Mouse (Mus musculus): Measurements from ENCODE around the gene Nutm1.

Nutm1 gene

DNA sequence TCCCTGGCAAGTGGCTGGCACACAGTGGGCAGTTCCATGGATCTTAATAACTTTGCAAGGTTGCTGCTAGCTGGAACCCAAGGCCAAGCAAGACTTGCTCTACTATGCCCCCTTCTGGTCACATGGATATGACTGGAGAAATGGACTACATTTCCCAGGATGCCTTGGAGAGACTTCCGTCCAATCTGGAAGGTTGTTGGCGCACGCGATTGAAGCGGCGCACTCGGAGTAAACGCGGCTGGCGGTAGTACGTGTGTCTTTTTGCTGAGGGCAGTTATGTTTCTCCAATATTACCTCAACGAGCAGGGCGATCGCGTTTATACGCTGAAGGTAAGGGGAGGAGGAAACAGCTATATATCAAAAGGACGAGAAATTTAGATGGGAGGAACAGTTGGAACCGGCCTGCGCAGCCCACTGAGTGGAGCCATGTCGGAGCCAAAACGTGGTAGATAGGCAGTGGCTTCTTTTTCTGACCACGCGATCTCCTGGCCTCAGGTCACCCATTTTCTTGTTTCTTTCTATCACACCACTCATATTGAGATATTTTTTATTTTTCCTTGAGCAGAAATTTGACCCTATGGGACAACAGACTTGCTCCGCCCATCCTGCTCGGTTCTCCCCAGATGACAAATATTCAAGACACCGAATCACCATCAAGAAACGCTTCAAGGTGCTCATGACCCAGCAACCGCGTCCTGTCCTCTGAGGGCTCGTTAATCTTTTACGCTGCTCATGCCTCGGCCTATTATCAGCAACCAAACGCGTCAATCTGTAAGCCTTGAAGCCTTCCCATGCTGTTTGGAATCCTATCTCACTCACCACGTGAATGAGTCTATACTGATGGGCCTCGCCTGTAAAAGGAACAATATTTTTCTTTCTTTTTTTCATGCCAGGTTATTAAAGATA is 2.9 kb upstream of the Nutm1 start, which contains the start of gene Nop10:
Gene Nop10, plus strand, starts transcription at position 179 of the 906 bp plus-strand sequence.
- peak; percentile 85 to 87 for DNase-seq

DNA sequence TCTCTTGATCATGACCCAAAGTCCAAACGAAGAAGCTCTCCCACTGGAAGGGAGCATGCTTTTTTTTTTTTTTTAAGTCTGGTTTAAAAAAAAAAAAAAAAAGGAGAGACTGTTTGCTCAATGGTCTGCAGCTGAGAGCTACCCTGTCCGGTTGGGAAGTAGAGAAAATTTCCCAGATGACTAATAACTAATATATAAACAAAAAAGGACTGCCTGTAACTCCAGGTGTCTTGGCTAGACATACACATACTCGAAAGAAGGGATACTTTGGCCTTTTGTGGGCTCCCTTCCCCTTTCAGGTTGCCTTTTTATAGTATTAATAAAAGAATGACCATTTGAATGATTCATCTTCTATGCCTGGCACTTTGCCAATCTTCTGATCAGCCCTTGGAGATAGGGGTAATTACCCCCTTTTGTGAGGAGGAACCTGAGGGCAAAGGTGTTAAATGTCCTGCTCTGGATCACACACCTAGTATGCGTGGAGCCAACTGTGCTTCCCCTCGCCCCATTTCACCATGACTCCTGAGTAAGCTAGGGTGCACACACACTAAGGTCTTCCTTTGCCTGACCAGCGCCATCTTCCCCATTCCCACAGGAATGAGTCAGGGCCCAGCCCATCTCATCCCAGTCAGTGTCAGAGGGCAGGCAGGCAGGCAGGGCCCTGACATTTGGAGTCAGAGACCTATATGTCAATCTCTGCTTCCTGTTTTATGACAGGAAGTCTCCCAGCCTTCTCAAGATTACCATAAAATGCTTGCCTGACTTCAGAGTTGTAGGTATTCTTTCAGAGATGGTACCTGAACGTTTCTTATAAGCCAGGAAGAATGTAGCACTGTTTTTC is 4.2 kb downstream of the Nutm1 start:
- DNase-seq, result no peak

DNA sequence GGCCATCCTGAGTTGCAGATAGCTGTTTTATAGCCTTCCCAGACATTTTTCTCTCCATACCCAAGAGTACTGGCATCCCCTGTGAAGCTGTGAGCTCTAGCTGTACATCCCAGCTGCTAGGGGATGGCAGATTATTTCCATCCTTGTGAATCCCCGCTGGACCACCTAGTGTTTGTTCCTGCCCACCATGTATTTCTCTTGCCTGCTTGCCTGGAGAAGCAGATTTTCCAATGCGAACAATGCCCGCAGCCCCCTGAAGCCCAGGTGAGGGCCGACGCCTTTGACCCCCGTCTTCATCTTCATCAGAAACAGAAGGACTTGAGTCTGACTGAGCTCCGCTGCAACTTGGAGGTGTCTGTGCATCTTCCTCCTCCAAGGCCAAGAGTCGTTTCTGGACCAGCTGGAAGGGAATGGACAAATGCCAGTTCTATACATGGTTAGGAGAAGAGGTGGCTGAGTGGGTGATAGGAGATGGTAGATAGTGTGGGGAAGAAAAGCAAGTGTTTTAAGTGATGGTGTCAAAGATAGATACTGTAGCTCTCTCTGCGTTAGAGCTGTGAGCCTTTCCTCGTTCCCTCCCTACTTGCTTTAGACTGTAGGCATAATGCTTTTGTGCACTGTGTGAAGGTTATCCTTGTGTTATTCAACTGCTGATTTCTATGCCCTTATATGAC is 9.2 kb downstream of the Nutm1 start:
- no peak for DNase-seq

DNA sequence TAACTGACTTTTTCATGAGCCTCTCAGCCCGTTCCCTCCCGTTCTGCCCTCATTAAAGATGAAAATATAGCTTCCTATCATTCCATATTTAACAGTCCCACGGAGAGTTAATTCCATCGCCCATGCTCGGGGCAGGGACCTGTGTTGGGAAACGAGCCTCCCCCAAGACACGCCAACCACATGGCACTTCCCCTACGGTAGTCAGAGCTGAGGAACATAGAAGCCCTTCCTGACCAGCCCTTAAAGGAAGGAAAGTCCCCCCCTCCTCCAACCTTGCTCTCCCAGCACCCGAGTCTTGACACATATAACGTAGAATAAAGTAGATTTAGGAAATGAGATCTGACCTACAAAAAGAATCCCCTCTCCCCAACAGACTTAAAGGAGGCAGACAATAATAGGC is 11.8 kb downstream of the Nutm1 start:
- DNase-seq, result no peak

DNA sequence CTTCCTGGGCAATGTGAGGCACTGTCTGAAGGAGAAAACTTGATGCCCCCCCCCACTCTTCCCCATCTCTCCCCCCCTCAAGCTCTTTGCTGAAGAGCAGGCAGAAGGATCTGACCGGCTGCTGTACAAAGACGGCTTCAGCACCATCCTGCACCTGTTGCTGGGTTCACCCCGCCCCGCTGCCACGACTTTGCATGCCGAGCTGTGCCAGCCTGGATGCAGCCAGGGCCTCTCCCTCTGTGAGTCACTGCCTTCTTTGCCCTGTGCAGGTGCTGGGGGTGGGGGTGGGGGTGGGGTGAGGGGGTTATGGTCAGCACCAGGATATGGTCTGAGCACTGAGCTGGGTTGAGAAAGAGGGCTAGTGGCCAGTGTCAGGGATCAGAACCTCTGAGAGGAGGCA is 12.9 kb downstream of the Nutm1 start:
- no peak for DNase-seq

DNA sequence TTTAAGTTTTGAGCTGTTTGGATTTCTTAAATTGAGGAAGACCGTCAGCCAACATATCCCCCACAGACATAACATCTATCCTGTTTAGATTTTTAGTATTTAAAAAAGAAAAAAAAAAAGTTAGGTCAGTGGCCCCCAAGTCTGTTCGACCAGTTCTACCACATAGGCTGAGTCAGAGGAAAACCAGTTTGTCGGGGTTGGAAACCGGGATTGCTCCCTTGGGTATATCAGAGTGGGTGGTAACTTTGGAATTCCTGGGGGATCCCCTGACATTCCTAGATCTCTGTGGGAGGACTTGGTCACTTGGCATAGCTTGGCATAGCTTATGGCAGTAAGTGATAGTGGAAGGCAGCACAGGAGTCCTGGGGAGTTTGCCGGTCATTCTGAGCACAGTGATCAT is 13.8 kb downstream of the Nutm1 start:
- DNase-seq, result no peak

DNA sequence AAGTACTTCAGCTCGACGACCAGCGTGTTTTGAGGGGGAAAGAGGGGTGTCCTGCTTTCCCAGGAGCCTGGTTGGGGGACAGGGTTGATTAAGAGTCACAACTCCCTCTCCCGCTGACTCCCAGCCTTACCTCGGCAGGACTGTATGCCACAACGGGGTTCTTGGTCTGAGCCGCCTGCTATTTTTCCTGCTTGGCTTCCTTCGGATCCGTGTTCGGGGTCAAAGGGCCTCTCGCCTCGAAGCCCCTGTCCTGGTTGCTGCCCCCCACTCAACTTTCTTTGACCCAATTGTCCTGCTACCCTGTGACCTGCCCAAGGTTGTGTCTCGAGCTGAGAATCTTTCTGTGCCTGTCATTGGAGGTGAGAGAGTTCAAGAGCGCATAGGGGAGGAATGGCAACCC is 17.3 kb downstream of the Nutm1 start:
- DNase-seq, result no peak

DNA sequence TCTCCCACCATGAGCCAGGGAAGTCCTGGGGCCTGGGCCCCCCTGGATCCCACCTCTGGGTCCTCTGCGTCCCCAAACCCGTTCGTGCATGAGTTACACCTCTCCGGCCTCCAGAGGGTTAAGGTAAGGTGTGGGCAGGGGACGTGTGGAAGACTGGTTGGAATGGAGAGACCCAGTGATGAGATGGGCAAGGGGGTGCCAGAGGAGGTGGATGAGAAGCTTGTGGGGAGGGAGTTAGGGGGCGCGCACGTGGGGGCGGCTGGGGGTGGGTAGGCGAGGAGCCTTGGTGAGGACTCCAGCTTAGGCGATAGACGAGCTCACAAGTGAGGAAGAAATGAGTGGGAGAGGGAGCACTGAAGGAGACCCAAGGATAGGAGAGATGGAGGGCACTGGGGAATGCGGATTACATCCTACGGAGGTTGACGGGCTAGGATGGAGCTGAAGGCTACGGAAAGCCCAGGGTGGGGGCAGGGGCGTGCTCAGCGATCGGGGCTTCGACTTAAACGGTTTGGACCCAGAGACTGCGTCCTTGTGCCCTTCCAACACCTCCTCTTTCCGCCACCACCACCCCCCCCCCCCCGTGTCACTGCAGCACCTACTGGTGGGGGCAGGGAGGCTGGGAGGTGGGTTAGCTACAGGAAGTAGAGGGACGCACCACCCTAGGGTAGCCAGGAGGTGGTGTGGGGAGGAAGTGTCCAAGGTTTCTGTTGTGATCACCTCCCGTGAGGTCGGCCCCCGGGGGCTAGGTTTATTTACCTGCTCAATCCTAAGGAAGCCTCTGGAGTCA is 19.0 kb downstream of the Nutm1 start:
- DNase-seq, result peak; percentile 47 to 54

DNA sequence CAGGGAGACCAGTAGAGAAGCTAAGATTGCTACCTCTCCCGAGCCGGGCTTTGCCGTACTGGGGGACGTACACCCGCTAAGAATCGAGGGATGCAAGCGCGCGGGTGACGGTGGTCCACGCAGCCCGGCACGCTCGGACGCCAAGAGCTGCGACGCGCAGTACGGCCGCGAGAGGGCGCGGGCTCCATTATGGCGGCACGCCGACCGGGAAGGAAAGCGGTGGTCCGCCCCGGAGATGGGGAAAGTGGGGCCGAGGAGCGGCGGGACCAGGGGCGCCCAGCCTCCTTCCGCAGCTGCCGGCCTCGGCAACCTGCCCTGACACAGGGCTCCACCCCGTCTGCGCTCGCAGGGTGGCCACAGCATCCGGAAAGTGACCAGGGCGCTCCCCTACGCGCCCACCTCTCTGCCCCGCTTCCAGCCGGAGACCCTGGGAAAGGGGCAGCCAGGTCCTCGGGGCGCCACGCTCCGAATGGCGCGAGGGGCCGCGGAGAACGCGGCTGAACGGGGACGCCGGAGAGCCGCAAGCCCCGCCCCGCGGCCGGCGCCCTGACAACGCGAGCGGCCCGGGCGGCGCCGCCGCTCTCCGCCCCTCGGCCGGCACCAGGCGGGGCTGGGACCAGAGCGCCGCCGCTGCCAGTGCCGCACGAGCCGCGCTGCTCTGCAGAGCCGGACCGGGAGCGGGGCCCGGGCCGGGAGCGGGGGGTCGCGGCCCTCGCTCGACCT is 19.7 kb downstream of the Nutm1 start, which contains the start of gene Lpcat4:
Gene Lpcat4, plus strand, starts transcription at position 257 of the 723 bp plus-strand sequence.
- DNase-seq, result peak; percentile 89 to 90

DNA sequence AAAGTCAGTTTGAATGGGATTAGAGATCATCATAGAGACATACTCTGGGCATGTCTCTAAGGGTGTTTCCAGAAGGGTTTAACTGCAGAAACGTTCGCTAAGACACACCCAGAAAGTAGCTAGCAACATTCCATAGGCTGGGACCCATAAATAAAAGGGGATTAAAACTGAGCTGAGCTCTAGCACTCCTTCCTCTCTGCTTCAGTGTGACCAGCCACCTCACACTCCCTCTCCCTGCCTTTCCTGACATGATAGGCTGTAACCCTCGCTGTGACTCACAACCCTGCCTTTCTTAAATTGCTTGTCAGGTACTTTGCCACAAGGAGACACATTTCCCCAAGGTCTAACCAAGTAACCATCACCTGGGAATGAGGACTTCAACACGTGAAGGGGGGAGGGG is 21.1 kb downstream of the Nutm1 start:
- DNase-seq, result no peak

DNA sequence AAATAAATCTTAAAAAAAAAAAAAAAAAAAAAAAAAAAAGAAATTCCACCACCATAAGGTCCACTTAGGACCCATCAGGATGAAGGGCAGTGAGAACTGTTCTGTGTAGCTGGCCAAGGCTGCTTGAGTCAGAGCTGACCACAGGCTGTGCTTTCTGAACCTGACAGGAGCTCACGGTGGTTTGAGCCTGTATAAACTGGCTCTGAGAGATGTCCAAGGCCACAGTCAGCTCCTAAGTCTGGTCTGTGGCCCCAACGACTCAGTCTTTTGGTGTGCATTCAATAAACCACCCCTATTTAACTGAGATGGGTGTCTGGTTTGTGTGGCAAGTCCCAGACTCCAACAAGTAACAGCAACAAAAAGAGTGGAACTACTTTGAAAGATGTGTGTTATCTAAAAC is 22.5 kb downstream of the Nutm1 start:
- DNase-seq, result no peak

DNA sequence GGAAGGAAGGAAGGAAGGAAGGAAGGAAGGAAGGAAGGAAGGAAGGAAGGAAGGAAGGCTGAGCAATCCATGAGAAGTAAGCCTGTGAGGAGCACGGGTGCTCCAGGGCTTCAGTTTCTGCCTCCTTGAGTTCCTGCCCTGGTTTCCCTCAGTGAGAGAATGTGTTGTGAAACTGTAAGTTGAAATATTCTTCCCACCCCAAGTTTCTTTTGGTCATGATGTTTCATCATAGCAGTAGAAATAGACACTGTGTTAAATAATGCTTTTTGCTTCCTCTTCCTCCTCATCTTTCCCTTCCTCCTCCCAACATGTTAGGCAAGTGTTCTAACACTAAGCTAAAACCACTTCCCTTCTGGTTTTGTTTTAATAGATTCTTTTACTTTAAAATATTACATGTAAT is 26.5 kb downstream of the Nutm1 start:
- DNase-seq, result no peak

DNA sequence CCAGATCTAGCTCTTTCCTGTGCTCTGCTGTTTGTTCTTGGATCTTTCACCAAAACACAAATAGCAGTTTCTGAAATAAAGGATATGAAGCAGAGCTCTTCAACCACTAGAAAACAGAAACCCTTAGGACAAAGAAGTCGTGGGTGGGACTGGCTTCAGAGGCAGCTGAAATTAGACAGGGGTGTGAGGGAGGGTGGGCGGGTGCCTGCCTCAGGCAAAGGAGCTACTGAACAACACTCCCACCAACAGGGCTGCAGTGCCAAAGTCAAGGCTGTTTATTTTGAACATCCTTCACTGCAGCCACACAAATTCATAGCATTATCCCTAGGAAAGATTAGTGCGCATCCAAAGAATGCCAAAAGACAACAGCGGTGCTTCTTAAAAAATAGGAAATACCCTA is 34.7 kb downstream of the Nutm1 start:
- no peak for DNase-seq

DNA sequence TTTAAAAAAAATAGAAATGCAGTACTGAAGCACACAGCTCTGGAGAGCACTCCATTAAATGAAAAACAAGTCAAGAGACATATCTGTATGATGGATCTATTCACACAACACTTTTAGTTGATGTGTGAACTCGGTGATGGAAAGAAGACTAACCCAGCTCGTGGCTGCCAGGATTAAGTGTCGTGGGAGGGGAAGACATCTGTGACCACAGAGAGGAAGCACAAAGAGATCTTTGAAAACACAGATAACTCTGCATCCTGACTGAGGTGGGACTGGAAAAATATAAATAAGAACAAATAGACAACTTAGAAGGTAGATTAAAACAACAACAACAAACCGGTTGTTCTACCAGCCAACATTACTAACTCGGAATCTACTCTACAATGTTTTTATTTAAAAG is 36.5 kb downstream of the Nutm1 start:
- DNase-seq, result no peak

DNA sequence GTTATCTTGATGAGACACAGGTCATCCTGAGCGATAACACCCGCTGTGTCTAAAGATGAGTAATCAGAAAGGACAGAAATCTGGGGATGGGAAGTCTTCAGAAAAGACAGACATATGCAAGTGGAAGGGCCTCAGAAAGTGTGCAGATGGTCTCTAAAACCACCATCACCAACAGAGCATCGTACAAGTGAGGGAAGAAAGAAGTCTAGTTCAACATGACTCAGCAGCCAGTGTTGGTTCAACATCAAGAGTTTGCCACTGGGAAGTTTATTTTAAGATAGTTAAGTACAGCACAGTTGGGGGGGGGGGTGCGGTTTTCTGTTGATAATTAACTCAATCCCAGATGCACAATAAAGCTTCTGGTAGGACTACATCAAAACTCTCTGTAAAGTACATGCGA is 38.2 kb downstream of the Nutm1 start:
- DNase-seq, result no peak

DNA sequence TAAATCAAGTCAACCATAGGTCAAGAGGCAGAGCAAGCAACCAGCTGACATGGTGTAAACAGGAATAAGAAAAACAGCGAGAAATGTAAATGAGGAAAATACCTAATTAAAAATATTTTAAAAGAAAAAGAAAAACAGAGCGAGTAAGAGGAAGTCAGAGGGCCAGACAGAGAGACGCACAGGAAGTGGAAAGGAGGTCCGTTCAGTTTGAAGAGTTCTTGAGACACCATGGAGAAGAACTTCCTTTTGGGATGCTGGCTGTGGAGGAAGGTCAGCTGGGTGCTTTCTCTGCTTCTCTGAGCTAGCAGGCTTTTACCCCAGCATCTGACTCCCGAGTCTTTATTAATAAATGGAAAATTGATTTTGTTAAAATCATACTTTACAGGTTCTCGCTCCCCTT is 41.5 kb downstream of the Nutm1 start:
- DNase-seq, result no peak

DNA sequence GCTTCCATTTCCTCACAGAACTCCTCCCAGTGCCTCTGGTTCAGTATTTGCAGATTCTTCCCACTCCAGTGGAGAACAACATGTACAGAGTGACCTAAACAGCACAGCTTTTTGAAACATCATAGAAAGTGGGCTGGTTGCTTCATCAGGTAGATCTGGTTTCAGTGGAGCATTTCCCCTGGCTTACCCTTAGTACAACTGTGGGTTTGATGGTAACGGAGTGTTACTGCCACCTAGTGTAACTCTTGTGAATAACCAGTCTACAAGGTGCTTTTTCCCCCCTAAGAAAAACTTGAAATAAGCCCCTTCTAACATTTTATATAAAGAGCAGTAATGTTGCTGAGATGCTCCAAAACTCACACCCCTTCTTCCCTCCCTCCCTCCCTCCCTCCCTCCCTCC is 43.1 kb downstream of the Nutm1 start:
- DNase-seq, result peak; percentile 16 to 25

DNA sequence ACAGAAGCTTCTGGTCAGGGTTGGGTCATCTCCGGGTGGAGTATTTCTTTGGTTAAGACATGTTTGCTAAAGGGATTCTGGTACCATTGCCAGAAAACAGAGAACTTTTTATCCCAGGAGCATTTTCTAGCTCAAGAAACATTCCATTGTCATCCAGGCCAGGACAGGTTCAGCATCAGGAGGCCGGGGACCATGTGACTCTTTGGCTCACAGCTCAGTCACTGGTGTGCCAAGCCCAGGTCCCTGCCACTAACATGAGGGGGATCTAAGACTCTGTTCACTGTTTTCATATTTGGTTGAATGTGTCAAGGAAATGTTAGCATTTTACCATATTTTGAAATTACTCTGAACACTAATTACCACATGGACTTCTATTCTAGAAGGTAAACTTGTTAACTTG is 48.4 kb downstream of the Nutm1 start:
- no peak for DNase-seq

DNA sequence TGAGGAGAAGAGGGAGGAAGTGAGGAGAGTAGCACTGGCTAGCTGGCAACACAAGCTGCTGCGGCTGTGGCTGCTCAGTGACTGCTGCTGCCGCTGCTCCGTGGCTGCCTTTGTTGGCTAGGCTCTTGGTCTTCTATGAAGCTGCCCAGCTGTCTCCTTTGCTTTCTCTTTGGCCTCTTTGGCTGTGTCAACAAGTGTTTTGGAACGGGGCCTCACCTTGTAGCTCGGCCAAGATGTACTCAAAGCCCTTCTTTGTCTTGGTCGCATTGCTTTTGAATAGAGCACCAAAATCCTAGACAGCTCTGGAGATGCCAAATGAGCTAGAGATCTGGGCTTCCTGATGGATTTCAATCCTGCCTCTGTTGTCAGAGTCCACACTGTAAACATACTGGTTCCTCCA is 48.9 kb downstream of the Nutm1 start:
- DNase-seq, result no peak

DNA sequence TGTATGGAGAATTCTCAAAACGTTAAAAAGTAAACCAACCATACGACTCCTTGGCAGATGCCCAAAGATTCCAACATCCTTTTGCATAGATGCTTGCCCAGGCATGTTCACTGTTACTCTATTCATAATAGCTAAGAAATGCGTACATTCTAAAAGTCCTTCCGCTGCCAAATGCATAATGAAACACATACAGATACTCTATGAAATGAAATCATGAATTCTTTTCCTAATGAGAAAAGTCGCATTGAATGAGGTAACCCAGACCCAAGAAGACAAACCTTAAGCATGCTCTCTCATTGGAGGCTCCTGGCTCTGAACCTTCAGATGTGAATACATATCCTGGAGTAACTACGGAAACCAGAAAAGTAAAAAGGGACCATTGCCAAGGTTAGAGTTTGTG is 56.0 kb downstream of the Nutm1 start:
- no peak for DNase-seq
